Mouse (Mus musculus) stomach, embryonic 16.5 days (tissue): ENCODE data around the gene Gprc5c. TPM values are rescaled to one million over a fixed set of nuclear protein-coding genes. Genes with fewer than 3 reads are reported as not detected.

Experiments
- ATAC-seq: fragments of 200-750 bp; cut with Nextera tagmentation; 2 replicates; pipeline ENCODE4 v1.8.0; 2017; ENCODE audit warnings: moderate number of reproducible peaks, moderate TSS enrichment; ENCODE audit not compliant: insufficient read depth, low FRiP score
- H3K27ac ChIP-seq: fragments of 300-500 bp; sonication (generic); 2 replicates; pipeline ENCODE4 v1.5.1; 2014; ENCODE audit warnings: low read length
- H3K27me3 ChIP-seq: fragments of 300-500 bp; sonication (generic); 2 replicates; pipeline ENCODE4 v1.6.1; 2014; ENCODE audit warnings: low read length, control low read depth, mixed read lengths; ENCODE audit not compliant: control insufficient read depth, insufficient read depth
- H3K36me3 ChIP-seq: fragments of 300-500 bp; sonication (generic); 2 replicates; pipeline ENCODE4 v1.6.1; 2014; ENCODE audit warnings: low read length; ENCODE audit not compliant: control insufficient read depth, insufficient read depth
- H3K4me1 ChIP-seq: fragments of 300-500 bp; sonication (generic); 2 replicates; pipeline ENCODE4 v1.6.1; 2014; ENCODE audit warnings: low read length, control low read depth, mixed read lengths; ENCODE audit not compliant: control insufficient read depth, insufficient read depth
- H3K4me2 ChIP-seq: fragments of 300-500 bp; sonication (generic); 2 replicates; pipeline ENCODE4 v1.6.1; 2014; ENCODE audit warnings: low read depth, low read length, mixed read lengths
- H3K4me3 ChIP-seq: fragments of 300-500 bp; sonication (generic); replicated peaks from 2 replicates; pipeline ENCODE4 v1.5.1; 2014; ENCODE audit warnings: mild to moderate bottlenecking, low read length
- H3K9ac ChIP-seq: fragments of 300-500 bp; sonication (generic); 2 replicates; pipeline ENCODE4 v1.6.1; 2014; ENCODE audit warnings: low read length
- H3K9me3 ChIP-seq: fragments of 300-500 bp; sonication (generic); replicated peaks from 2 replicates; pipeline ENCODE4 v1.6.1; 2016; ENCODE audit warnings: low read length, control low read depth; ENCODE audit not compliant: control insufficient read depth
- WGBS: fragments of 180-500 bp; shearing (Covaris S2); extraction: QIAGEN DNeasy Blood & Tissue Kit; methylation state at CpG from one replicate; pipeline ENCODE4 v1.1.7; 2014; 5-methylcytosine and 5-hydroxymethylcytosine counted together
- polyA plus RNA-seq: library from polyadenylated mRNA; unstranded; fragments of >200 nt; fragmentation: Nextera tagmentation; extraction: Ambion mirVana; gene quantifications from 2 replicates; pipeline ENCODE4 v1.2.1, GENCODE M21; 2015

The Gprc5c gene
- polyA plus RNA-seq, 1 experiment from 2014 or later = 23.0 TPM

DNA sequence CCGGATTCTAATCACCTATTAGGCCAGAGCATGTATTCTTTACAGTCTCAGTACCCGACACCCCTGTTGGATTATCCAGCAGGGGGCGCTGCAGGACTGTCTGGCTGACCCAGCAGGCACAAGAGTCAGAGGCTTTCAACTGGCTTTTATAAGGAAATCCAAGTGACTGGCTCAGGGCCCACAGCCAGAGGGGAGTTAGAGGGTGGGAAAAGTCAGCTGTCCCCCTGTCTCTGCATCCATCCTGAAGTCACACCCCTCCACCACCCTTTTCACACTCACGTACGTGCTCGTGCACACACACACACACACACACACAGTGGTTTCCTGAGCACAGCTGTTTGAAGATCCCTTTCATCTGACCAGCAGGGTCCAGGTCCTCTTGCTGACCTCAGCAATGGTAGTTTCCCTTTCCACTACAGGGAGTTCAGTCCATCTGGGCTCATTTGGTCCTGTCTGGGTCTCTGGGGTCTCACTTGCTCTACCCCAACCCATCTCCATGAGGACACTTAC lies 38.2 kb upstream of the Gprc5c start:
- WGBS = 17% methylated on average over 6 of the region's 6 CpGs
- H3K4me2 ChIP-seq = no peak overlapping the region
- peak; percentile 65; the same call in 1 of the 2 replicates for ATAC-seq
- no peaks in the 10 kb centered on the region for H3K9me3 ChIP-seq
- peaks cover 8% of the 10 kb centered on the region for H3K4me1 ChIP-seq
- no peak overlapping the region for H3K4me3 ChIP-seq
- no peaks in the 10 kb centered on the region for H3K36me3 ChIP-seq
- H3K9ac ChIP-seq = no peak overlapping the region
- H3K27ac ChIP-seq = no peak overlapping the region
- H3K27me3 ChIP-seq = no peaks in the 10 kb centered on the region

DNA sequence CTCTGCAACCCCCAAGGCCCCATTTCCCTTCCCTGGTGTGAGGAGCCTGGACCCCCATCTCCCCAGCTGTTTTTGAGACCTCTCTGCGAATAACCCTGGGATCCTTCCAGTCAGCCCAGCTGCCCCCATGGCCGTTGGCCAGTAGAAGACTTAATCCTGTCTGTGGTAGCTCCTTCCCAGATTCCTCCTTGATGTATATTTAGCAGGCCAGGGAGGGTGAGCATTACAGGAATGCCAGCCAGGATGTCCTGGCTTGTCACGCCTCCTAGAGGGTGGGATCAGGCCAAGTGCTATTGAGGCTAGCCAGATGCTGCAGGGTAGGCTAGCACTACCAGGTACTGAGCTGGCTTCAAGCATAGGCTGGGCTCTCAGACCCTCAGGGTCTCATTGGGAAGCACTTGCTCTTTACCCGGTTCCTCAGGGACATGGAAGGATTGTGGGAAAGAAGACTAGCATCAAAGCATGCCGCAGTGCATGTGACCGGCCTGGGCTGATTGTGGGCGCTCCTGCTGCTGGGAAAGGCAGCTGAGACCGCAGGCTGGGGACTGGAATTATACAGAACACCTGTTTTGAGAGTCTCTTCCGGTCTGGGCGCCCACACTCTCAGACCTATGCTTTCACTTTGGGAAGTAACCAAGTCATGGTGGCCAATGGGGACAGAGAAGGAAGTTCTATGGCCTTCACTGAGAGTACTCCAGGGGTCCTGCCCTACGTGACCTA lies 35.9 kb upstream of the Gprc5c start:
- Histone ChIP-seq H3K9me3 (no peaks in the 10 kb centered on the region), H3K27ac (no peak overlapping the region), H3K27me3 (no peaks in the 10 kb centered on the region), H3K4me2 (no peak overlapping the region), H3K4me3 (no peak overlapping the region), H3K36me3 (no peaks in the 10 kb centered on the region), H3K4me1 (0 out of 2 replicates have a peak, but pooled peaks cover 3% of the 10 kb centered on the region), H3K9ac (no peak overlapping the region)
- ATAC-seq = no peak
- 68% methylated on average over 11 of the region's 11 CpGs for WGBS

DNA sequence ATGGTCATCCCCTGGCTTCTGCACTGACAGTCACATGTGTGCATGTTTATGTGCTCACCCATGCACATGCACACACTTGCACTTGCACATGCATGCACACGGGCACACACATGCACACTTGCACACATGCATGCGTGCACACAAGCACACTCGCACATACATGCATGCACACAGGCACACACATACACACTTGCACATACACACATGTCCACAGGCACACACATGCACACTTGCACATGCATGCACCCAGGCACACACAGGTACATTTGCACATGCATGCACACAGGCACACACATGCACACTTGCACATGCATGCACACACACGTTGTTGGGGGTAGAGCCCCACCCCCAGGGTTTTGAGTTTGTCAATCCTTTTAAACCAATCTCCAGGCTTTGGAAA lies 34.0 kb upstream of the Gprc5c start:
- 0 out of 2 replicates have a peak, but pooled peaks cover 3% of the 10 kb centered on the region for H3K4me1 ChIP-seq
- no peak for ATAC-seq
- WGBS = 91% methylated on average over 4 of the region's 4 CpGs
- H3K36me3 ChIP-seq = no peaks in the 10 kb centered on the region
- H3K27me3 ChIP-seq = no peaks in the 10 kb centered on the region
- no peak overlapping the region for H3K4me3 ChIP-seq
- no peak overlapping the region for H3K27ac ChIP-seq
- no peaks in the 10 kb centered on the region for H3K9me3 ChIP-seq
- H3K9ac ChIP-seq = no peak overlapping the region
- no peak overlapping the region for H3K4me2 ChIP-seq

DNA sequence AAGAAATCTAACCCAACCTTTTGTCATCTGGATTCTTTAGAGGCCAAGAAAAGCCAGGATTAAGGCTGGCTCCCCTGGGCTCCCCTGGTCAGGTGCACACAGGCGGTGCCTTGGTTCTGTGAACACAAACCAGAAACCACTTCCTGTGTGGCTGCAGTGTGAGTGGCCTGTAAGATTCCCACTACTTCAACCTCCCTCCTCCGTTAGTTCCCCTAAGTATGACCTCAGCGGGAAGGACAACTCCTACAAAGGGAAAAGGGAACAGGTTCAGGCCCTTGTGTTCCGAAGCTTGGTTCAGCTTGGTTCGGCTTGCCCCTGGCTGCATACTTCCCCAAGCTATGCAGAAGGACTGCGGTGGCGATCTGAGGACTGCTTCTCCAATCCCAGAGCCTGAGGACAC lies 32.8 kb upstream of the Gprc5c start:
- H3K27ac ChIP-seq = no peak overlapping the region
- no peaks in the 10 kb centered on the region for H3K9me3 ChIP-seq
- H3K9ac ChIP-seq = no peak overlapping the region
- peaks cover 5% of the 10 kb centered on the region; the same call in 1 of the 2 replicates for H3K4me1 ChIP-seq
- H3K4me3 ChIP-seq = no peak overlapping the region
- WGBS = 84% methylated on average over 7 of the region's 7 CpGs
- H3K4me2 ChIP-seq = no peak overlapping the region
- no peak for ATAC-seq
- no peaks in the 10 kb centered on the region for H3K36me3 ChIP-seq
- no peaks in the 10 kb centered on the region for H3K27me3 ChIP-seq

DNA sequence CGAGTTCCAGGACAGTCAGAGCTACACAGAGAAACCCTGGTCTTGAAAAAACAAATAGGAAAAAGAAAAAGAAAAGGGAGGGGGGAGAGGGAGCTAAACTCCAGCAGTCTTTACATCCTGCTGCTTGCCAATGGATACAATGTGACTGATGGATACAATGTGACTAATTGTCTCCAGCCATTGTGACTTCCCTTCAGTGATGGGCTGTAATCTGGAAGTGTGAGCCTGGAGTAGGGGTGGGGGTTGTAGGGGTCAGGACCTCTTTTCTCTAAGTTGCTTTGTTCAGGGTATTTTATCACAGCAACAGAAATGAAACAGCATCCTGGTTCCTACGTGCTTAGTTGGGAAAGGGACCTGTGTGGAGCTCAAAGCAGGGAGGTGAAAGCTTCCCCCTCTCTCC lies 31.8 kb upstream of the Gprc5c start:
- H3K4me3 ChIP-seq = no peak overlapping the region
- ATAC-seq = no peak
- peaks cover 8% of the 10 kb centered on the region; the same call in 1 of the 2 replicates for H3K4me1 ChIP-seq
- H3K36me3 ChIP-seq = no peaks in the 10 kb centered on the region
- no peaks in the 10 kb centered on the region for H3K27me3 ChIP-seq
- no peak overlapping the region for H3K4me2 ChIP-seq
- 46% methylated on average over 2 of the region's 2 CpGs for WGBS
- H3K27ac ChIP-seq = no peak overlapping the region
- no peaks in the 10 kb centered on the region for H3K9me3 ChIP-seq
- no peak overlapping the region for H3K9ac ChIP-seq

DNA sequence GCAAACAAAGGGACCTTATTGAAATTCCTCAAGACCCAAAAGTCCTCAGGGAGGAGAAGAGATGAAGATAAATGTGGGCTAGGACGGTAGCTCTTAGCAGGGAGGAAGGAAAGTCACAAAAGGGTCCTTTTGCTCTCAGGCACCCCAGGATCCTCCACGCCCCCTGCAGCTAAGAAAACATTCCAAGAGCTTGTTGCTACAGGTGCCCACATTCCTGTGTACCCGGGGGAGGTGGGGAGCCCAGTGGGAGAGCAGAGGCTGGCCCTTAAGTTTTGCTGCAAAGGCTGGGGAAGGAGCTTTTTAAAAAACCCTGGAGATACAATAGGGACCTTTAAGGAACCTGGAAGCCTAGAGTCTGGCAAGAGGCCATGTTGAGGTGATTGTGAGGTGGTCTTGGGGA lies 30.5 kb upstream of the Gprc5c start:
- Histone ChIP-seq H3K27ac (no peak overlapping the region), H3K9ac (no peak overlapping the region), H3K4me1 (peaks cover 5% of the 10 kb centered on the region; the same call in 1 of the 2 replicates), H3K4me2 (no peak overlapping the region), H3K36me3 (no peaks in the 10 kb centered on the region), H3K4me3 (no peak overlapping the region), H3K27me3 (no peaks in the 10 kb centered on the region), H3K9me3 (no peaks in the 10 kb centered on the region)
- no peak for ATAC-seq
- 35% methylated on average over 3 of the region's 3 CpGs for WGBS

DNA sequence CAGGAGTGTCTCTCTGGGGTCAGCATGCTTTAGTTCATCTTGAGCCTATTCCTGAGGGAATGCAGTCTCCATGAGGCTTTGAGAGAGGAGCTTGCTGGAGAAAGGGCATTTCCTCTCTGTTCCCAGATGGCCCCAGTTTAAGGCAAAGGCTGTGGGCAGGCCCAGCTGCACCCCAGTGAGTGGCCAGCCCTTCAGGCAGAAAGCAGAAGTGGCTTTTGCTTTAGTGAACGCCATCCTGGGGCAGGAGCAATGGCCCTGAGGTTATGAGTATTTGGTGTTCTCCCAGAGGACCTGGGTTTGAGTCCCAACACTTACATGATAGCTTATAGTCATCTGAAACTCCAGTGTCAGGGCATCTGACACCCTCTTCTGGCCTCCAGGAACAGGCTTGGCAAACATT lies 29.6 kb upstream of the Gprc5c start:
- Histone ChIP-seq H3K27ac (no peak overlapping the region), H3K4me1 (peaks cover 5% of the 10 kb centered on the region; the same call in 1 of the 2 replicates), H3K36me3 (no peaks in the 10 kb centered on the region), H3K27me3 (no peaks in the 10 kb centered on the region), H3K4me2 (no peak overlapping the region), H3K4me3 (no peak overlapping the region), H3K9ac (no peak overlapping the region), H3K9me3 (no peaks in the 10 kb centered on the region)
- WGBS = 64% methylated on average over 1 of the region's 1 CpGs
- ATAC-seq = no peak

DNA sequence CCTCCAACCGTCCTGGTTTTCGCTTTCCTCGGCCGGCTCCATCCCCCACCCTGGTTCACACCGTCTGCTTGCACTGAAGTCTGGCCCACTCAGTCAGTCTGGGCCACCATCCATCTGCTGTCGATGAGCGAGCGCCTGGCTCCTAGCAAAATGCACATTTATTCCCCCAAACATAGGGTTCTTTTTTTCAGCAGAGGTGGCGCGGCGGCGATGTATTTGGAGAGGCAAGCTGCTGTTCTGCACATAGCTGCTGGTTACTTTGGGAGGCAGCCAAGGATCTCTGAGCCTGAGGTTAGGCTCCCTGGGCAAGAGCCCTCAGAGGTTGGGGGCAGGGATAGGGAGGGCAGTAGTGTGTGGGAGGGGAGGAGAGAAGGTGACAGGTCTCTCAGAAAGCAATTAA lies 28.2 kb upstream of the Gprc5c start:
- no peaks in the 10 kb centered on the region for H3K9me3 ChIP-seq
- peaks cover 8% of the 10 kb centered on the region; the same call in 1 of the 2 replicates for H3K4me1 ChIP-seq
- peak; percentile 43; the same call in 1 of the 2 replicates for ATAC-seq
- H3K27me3 ChIP-seq = no peaks in the 10 kb centered on the region
- H3K4me2 ChIP-seq = peak overlapping the region; percentile 13; the same call in 1 of the 2 replicates
- H3K27ac ChIP-seq = no peak overlapping the region
- no peaks in the 10 kb centered on the region for H3K36me3 ChIP-seq
- no peak overlapping the region for H3K4me3 ChIP-seq
- 51% methylated on average over 12 of the region's 12 CpGs for WGBS
- H3K9ac ChIP-seq = no peak overlapping the region

DNA sequence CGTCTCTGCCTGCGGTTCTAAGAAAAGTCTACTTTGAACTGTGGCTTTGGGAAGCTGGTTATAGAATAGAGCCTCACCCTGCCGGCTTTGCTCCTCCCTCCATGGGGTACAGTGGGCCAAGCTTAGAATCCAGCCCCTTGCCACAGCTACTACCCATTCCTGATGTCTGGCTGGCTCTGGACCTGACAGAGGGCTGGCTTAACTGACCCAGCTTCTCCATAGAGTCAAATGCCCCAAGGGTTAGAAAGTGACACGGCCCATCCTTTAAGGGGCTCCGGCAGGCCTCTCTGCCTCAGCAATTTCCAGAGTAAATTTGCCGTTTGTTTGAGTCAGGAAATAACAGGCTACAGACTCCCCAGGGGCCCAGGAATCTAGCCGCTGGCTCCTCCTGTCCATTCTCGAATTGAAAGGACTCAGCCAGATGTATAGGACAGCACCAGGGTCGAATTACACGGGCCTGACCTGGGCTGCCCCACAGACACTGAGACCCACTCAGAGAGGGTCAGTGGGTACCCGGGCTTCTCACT lies 27.7 kb upstream of the Gprc5c start:
- Histone ChIP-seq H3K36me3 (no peaks in the 10 kb centered on the region), H3K4me2 (no peak overlapping the region), H3K27me3 (no peaks in the 10 kb centered on the region), H3K9me3 (no peaks in the 10 kb centered on the region), H3K4me1 (peaks cover 8% of the 10 kb centered on the region; the same call in 1 of the 2 replicates), H3K9ac (peak overlapping the region; percentile 2; the same call in 1 of the 2 replicates), H3K27ac (no peak overlapping the region), H3K4me3 (no peak overlapping the region)
- WGBS = 11% methylated on average over 11 of the region's 11 CpGs
- ATAC-seq = 0 out of 2 replicates have a peak, but pooled peaks have one; percentile 16
